Mouse (Mus musculus) 3T3-L1 (cell line): ENCODE measurements around the gene Fam171a2.
A peak's percentile ranks its signal among the peaks of the same experiment; 100 is the strongest.

ENCODE experiments used
- DNase-seq: peaks from one replicate; pipeline ENCODE4 v3.0.0-alpha.2; 2015; ENCODE audit warnings: low read depth, low spot score

Fam171a2 gene

DNA sequence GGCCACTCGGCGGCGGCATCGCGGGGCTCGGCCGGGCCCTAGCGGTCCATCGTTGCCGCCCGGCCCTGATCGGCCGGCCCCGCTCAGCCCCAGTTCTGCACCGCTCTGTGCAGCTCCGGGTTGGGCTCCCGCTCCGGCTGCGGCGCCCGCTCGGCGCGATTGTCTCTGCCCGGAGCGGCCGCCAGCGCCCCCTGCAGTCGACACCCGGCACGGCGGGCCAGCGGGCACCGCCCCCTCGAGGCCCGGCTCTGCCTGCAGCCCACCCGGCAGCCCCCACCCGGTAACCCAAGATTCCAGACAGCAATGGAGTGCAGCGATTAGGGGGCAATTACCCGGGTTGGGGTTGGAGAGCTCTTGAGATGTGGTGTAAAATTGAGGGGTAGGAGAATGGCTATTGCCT is at the start of gene Fam171a2:
Gene Fam171a2, minus strand, starts transcription at position 186 of the 400 bp plus-strand sequence.
- peak; percentile 63 for DNase-seq

DNA sequence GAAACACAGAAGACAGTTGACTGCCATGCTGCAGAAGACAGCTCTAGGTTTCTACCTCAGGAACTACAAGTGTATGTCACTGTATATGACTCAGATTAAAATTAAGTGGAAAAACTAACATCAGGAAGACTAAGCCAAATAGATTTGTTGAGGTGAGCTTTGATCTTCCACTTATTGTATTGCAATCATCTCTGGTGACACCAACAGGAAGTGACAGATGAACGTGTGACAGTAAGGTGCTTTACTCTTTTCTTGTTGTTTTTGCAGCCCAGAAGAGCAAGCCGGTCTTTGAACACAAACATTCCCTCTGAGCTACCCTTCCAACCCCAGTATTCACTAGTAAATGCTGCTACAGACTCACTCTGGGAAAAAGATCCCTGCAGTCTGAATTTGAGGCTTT is 49.2 kb upstream of the Fam171a2 start:
- DNase-seq: no peak

DNA sequence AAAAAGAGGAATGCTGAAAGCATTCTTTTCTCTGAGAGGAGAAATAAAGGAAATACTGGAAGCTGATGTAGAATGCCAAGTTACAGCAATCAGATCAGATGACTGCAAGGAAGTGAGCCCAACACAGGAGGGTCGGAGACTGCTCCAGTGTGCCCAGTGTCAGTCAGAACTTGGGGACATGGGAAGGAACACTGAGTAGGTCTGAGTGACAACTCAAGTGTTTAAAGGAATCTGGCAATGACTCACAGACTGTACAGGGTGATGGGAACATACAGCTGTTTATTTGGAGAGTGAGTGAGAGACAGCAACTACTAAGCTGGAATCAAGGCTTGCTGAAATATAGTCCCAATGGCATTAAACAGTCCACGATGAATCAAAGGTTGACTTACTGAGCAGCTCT is 48.7 kb upstream of the Fam171a2 start:
- no peak for DNase-seq

DNA sequence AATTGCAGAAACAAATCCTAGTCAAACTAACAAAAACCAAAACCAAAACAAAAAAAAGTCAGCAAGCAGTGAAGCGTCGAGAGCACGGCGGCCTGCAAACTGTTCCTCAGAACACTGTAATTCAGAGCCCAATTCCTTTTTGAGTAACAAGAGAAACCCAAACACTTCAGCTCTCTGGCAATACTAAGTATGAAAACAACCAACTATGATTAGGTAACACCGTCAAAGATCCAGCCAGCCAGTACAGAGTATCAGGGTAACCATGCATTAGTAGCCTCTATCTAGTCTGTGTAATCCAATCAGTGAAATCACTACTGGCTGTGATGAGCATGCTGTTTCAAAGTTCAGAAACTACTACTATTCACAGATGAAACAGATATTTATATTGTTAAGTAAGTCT is 48.3 kb upstream of the Fam171a2 start:
- no peak for DNase-seq

DNA sequence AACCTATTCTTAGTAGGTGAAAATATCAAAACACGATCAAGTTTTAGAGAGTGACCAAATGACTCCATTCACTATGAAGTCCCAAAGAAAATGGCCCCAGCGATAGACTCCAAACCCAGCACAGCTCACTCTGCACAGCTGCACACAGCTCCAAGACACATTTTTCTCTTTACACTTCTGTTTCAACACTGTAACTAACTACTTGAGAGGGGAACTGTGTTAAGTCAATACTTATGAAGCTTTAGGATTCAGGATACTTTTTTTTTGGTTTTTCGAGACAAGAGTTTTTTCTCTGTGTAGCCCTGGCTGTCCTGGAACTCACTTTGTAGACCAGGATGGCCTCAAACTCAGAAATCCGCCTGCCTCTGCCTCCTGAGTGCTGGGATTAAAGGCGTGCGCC is 47.6 kb upstream of the Fam171a2 start:
- no peak for DNase-seq

DNA sequence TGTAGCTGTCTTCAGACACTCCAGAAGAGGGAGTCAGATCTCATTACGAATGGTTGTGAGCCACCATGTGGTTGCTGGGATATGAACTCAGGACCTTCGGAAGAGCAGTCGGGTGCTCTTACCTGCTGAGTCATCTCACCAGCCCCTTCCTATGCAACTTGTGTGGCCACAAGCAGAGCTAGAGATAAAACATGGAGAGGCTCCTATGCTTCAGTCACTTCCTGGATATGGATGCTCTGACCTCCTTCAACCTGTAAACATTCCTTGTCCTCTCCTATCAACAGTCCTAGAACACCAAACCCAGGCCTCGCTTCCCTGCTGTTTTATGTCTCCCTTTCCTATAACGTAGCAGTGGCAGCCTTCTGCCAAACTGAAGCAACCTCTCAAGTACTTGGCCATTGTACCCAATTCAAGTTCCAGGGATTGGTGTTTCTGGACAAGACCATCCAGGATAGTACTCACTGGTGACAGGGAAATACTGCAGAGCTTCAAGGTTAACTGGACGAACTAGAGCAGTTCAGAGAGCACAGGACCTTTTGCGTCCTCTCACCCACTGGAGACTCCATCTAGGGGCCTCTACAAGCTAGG is 46.7 kb upstream of the Fam171a2 start:
- DNase-seq: no peak

DNA sequence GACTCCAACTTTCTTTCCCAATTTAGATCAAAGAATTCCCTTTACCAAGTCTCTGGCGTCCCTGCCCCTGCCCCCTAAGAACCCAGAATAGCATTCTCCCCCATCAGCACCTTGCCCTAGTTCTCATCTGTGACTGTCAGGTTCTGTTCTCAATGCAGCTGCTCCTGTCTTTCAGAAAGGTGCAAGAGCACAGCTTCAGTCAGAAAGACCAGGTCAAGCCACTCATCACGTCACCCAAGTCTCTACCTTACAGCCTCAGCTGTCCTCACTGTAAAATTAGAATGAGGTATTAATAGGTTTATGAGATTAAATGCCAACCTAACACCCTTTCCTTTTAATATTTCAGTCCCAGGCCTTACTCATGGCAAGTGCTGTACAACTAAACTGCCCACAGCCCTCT is 45.8 kb upstream of the Fam171a2 start:
- DNase-seq: no peak

DNA sequence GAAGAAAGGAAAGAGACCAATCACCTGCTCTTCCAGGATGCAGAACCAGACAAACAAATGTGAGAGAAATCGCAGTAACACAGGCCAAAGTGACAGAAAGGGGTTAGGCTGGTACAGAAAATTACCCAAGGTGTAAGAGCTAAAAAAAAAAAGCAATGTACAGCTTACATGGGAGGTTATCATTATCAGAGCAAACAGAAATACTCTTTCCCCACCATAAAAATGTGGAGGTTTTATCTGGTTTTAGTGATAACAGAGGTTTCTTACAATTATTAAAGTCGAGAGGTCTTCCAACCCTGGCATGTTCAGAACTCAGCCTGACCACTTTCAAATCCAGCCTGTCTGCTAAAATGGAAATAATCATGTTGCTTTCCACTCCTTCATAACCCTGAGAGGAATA is 40.4 kb upstream of the Fam171a2 start:
- DNase-seq: no peak

DNA sequence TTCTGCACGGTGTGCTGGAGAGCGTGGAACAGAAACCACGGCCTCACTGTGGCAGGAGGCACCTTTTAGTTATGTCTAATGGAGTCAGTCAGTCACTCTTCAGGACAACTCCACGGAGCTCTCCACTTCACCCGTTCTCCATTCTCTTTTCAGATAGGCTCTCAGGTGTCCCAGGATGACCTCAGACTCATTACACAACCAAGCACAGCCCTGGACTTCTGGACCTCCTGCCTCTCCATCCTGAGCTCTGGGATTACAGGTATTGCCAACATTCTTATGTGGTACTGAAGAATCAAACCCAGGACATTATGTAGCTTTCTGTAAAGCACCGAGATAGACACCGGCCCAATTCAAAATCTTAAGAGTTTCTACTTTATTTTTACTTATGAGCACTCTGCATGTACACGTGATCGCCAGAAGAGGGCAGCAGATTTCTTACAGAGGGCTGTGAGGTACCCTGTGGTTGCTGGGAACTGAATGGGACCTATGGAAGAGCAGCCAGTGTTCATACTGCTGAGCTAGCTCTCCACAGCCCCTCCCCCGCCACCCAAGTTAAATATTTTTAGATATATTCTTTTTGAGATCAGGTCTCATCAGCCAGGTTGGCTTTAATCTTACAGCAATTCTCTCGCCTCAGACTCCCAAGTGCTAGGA is 39.4 kb upstream of the Fam171a2 start:
- DNase-seq: peak; percentile 89

DNA sequence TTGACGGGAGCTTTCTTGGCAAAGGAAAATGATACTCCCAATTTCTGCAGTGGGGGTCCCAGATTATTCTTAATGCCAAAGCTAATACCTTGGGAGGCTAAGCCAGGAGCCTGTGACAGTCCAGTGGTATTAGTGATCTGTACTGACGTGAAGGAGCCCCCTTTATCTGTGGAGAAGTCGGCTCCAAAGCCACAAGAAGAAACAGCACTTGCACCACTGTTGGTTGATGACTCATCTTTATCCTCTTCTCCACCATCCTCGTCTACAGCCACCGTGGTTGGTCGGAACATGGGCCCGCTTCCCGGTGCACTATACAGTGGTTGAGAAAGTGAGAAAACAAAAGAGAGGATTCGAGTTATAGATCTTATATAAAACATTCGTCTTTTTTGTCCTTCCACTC is 34.3 kb upstream of the Fam171a2 start:
- DNase-seq: no peak

DNA sequence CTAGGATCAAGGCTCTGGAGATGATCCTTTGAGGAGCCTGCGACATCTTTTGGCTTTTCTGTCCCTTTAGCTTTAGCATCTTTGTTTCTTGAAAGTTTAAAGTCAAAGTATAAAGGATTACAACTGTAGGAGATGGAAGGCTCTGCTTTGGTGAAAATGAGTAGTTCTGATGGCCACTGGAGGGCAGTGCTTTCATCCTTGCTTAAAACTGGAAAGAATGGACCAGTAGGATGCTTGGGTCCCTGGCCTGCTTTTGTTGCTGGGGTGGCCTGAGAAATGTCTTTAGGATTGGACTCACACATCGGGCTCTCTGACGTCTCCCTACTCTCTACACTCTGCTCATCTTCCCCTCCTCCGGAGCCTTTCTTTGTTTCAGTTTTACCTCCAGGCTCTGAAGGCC is 33.4 kb upstream of the Fam171a2 start:
- peak; percentile 33 for DNase-seq

DNA sequence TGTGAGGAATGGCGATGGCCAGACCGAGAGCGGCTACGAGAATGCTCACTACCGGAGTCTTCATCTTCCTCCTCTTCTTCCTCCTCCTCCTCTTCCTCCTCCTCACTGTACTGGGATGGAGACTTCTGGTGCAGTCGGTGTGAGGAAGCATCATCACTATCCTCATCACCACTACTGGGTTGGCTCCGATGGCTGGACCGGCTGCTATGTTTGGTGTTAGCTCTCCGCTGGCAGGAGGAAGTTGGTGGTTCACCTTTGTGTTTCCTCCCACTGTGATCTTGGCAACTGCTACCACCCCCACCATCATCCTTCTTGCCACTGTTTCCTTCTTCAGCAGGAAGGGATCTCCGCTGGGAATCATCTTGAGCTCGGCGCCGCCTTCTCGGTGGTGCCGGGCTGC is 32.6 kb upstream of the Fam171a2 start:
- no peak for DNase-seq

DNA sequence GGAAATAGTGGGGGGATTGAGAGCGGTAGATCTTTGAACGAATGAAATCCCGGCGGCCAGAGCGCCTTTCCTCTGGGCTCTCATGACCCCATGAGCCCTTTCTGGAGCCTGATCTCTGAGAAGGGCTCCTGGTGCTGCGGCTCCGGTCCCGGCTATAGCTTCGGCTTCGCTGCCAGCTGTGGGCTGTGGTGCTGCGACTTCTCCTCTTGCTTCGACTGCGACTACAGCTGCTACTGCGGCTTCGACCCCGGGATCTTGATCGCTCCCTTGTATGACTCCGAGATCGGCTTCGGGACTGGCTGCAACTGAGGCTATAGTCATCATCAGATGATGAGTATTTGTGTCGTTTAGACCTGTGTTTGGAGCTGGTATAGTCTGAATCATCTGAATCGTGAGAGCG is 32.1 kb upstream of the Fam171a2 start:
- DNase-seq: no peak

DNA sequence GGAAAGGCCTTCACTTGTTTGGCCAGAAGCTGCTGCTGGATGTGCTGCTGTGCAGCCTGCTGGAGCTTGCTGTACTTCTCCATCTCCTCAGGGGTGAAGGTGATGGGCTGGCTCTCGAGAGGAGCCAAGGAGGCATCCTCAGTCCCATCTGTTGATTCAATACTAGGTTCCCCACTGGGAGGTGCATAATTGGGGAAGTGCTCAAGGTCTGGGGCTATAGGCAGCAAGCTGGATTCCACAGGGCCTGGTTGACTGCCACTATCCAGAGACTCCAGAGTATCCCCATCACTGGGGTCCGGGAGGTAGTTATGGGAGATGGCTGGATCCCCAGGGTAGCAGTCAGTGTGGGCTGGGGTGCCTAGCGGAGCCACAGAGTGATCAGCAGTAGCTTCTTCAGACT is 31.2 kb upstream of the Fam171a2 start:
- DNase-seq: no peak

DNA sequence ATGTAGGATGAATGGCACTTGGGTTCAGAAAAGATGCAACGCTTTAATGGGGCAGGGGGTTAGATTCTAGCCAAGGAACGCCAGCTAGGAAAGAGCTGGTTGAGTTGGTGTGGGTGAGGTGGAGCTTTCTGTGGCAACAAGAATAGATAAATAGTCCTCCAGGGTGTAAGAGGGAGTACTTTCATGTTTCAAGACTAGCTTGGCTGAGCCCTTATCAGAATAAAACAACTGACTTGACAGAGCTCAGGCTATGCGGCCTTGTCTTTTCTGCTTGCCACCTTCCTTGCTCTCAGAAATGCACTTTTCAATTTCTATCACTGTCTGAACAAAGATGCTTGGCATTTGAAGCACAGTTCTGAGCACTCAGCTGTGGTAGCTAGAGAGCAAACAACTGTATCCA is 27.5 kb upstream of the Fam171a2 start:
- no peak for DNase-seq

DNA sequence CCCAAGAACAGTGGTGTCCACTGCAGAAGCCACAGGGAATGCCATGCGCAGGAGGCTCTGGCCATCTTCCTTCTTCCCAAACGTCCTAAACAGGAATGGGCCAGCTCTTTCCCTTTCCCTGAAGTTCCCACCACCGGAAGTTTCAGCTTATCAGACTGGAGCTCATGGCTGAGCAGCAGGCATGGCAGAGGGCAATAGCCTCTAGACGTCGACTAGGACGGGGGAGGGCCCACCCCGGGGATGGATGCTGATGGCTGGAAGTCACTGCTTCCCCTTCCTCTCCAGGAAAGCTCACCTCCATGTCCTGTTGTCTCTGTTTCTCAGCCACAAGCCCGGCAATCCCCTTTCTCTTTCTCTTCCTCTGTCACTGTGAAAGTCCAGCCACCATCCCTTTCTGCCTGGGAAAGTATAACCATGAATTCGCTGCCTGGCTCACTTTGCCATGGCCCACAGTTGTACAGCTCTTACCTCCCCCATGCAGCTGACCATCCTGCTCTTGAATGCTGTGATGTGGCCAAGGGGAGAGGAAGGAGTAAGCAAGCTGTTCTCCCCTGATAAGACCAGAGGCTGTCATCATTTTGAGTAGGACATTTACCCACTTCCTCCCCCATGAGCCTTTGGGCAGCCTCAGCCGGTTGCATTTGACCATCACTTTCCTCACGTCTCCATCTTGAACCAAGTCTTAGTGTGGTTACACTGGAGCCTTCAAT is 22.3 kb upstream of the Fam171a2 start, which contains the start of gene Itga2b:
Gene Itga2b, minus strand, starts transcription at position 475 of the 710 bp plus-strand sequence.
- DNase-seq: no peak

DNA sequence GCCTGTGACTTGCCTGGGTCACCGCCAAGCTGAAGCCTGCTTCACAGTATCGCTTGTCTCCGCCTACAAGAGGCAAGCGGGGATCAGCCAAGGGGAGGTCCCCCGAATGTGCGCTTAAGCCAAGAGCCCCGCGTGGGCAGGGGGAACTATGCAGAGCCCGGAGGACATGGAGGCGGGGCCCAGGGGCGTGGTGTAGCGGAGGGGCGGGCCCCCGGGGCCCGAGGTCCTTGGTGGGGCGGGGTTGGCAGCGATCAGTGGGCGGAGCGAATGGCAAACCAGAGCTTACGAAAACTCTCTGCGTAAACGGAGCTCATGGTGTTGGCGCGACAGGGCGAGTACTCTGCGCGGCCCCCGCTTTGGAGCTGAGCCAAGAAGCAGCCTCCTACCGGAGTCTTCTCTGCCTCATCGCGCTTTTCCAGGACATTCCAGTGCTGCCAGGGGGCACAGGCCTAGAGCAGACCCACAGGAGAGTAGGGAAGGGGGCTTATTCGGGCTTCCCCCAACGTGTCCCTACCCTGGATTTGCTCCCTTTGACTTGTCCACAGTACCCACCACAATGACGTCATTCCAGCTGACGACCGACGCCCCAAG is 19.7 kb upstream of the Fam171a2 start:
- peak; percentile 100 for DNase-seq

DNA sequence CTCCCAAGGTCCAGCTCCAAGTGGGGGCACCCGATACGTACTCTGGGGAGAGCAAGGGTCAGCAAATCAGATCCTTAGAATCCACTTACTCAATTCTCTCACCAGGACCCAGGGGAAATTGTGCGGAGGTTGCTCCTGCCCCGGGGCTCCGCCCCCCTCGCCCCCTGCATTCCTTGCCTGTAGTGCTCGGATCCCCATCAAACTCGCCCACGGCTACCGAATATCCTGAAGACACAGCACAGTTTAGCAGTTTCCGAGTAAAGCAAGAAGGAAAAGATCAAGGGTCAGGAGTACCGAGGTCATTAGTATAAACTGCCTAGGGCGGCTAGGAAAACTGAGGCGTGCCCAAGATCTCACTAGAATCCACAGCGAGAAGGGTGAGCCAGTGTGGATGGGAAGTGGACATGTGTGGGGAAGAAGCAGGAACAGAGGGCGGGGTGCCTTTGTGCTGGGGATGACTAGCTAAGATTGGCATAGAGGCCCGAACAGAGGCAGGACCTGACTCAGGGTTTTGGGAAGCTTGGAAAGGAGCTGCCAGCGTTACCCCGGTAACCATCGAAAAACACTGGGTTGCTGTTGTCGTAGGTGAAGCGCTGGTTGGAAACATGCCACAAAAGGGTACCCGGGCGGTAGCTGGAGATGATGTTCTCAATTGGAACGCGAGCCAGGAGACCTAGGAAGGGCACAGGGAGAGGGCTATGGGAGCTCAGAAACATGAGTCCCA is 18.4 kb upstream of the Fam171a2 start:
- DNase-seq: peak; percentile 99

DNA sequence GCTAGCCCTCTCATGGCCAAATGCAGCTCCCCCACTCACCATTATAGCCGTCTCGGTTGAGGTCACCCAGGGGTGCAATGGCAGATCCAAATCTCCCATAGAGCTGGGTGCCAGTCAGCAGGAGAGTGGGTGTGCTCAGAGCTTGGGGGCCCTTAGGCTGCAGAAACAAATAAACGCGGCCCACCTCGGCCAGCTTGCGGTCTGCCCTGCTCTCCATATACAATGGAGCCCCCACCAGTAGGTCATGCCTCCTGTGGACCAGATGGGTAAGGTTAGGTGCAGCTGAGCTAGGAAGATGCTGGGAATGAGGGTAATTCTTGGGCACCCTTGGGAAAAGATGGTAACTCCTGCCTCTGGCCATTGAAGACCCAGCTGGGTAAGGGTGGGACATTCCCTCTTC is 17.4 kb upstream of the Fam171a2 start:
- DNase-seq: no peak

DNA sequence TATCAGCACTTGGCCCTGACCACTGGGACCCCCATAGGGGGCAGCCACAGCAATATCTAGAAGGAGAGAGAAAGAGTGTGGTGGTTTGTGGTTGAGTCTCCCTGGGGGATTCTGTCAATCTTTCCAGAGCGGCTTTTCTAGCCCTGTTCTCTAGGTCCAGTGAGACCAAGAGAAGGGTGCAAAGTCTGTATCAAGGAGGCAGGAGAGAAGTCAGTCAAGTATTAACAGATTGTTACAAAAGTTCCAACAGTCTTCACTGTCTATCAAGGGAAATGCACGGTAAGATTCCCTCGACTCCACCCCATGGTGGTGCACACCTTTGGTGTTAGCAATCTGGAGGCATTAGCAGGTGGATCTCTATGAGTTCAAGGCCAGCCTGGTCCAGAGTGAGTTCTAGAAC is 14.3 kb upstream of the Fam171a2 start:
- no peak for DNase-seq

DNA sequence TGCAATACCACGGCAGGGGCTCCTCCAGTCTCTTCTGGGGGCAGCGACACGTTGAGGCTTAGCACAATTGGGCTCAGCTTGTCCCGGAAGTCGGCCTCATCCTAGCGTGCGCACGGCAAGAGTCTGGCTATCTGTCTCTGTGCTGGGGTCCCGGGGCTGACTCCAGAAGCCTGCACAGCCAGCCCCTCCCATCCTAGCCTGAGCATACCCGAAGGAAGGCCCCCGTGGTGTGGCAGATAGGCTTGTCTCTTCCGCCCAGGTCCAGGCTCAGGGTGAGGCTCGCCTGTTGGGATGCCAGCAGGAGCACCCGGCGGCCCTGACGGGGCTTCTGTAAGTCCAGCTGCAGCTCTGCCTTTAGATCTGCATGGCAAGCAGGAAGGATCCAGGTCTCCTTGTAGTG is 13.1 kb upstream of the Fam171a2 start:
- no peak for DNase-seq
